Mouse (Mus musculus) CH12.LX (cell line): ENCODE measurements around the gene Ccser1.

Experiments used
- CHD1 ChIP-seq: IDR thresholded peaks from 2 replicates; pipeline ENCODE4 v1.6.1; 2012; ENCODE audit warnings: low read depth, low read length, improper control_type of control experiment, inconsistent platforms
- CHD2 ChIP-seq: IDR thresholded peaks from 2 replicates; pipeline ENCODE4 v1.6.1; 2011; ENCODE audit warnings: low read length, improper control_type of control experiment
- CTCF ChIP-seq, 2 experiments: IDR thresholded peaks in 1 of 2; conservative IDR thresholded peaks in 1 of 2; 2 replicates each; pipeline ENCODE4 v1.5.1; 2011 to 2012; ENCODE audit warnings: low read depth in 2 of 2, low read length in 2 of 2, improper control_type of control experiment in 1 of 2, inconsistent platforms in 1 of 2, mild to moderate bottlenecking in 1 of 2, moderate library complexity in 1 of 2
- EP300 ChIP-seq: IDR thresholded peaks from 2 replicates; pipeline ENCODE4 v1.6.1; 2011; ENCODE audit warnings: low read length, improper control_type of control experiment
- ETS1 ChIP-seq: conservative IDR thresholded peaks from 2 replicates; pipeline ENCODE4 v1.6.1; 2012; ENCODE audit warnings: low read depth, mild to moderate bottlenecking, inconsistent platforms, low read length, improper control_type of control experiment, moderate library complexity
- GABPA ChIP-seq: IDR thresholded peaks from 2 replicates; pipeline ENCODE4 v1.6.1; 2012; ENCODE audit warnings: low read depth, low read length, improper control_type of control experiment, inconsistent platforms; ENCODE audit not compliant: insufficient replicate concordance
- KAT2A ChIP-seq: IDR thresholded peaks from 2 replicates; pipeline ENCODE4 v1.6.1; 2012; ENCODE audit warnings: low read length, improper control_type of control experiment, inconsistent platforms; ENCODE audit not compliant: insufficient replicate concordance
- MAZ ChIP-seq: IDR thresholded peaks from 2 replicates; pipeline ENCODE4 v1.6.1; 2012; ENCODE audit warnings: low read depth, mild to moderate bottlenecking, inconsistent platforms, low read length, improper control_type of control experiment, moderate library complexity
- POLR2A ChIP-seq: IDR thresholded peaks from 2 replicates; pipeline ENCODE4 v1.6.1; 2011; ENCODE audit warnings: low read depth, mild to moderate bottlenecking, improper control_type of control experiment, low read length
- RAD21 ChIP-seq: IDR thresholded peaks from 2 replicates; pipeline ENCODE4 v1.6.1; 2011; ENCODE audit warnings: low read depth, mild to moderate bottlenecking, low read length, improper control_type of control experiment, moderate library complexity
- TCF12 ChIP-seq: IDR thresholded peaks from 2 replicates; pipeline ENCODE4 v1.6.1; 2014; ENCODE audit warnings: low read depth, mild to moderate bottlenecking, inconsistent platforms, low read length, improper control_type of control experiment
- ZC3H11A ChIP-seq: IDR thresholded peaks from 2 replicates; pipeline ENCODE4 v1.6.1; 2012; ENCODE audit warnings: low read depth, mild to moderate bottlenecking, inconsistent platforms, low read length, improper control_type of control experiment
- ZKSCAN1 ChIP-seq: IDR thresholded peaks from 2 replicates; pipeline ENCODE4 v1.6.1; 2012; ENCODE audit warnings: low read depth, inconsistent platforms, low read length, improper control_type of control experiment, borderline replicate concordance

DNA sequence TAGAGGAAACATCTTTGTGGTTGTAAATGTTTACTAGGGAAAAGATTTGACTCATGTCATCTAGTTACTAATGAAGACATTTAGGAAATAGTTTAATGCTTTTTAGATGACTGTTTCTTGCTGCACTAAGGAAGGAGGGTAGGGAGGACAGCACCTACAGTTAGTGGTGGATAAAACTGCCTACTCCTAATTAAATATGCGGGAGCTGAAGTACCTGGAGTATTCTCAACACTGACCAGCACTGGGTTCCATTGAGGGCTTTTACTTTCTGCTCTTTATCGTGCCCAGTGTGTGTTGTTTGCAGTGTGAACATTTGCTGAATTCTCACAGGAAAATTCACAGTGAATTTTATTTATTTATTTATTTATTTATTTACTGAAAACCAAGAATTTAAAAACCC, 341.5 kb downstream of the Ccser1 start:
- TF ChIP-seq ZKSCAN1 (no peak), POLR2A (no peak), CHD1 (no peak), EP300 (no peak), ETS1 (no peak), MAZ (no peak), CTCF (conservative IDR thresholded peaks at IDR 0.05 in 1 of 2, IDR thresholded peaks at IDR 0.05 in 1 of 2; ENCODE audit: low read depth in 2 of 2, low read length in 2 of 2) (no peak), ZC3H11A (no peak), KAT2A (no peak), GABPA (no peak), RAD21 (no peak), TCF12 (no peak), CHD2 (no peak)
